Mouse (Mus musculus) B cell, adult 2 months (primary cell): ENCODE measurements at regions not wholly inside any gene's neighbourhood (a gene's known extent, or its start where the extent isn't known, plus 50 kb on each side); places are given as distances from the start of the nearest gene placed in this dataset.
A peak's percentile ranks its signal among the peaks of the same experiment; 100 is the strongest.

ENCODE experiments used
- DNase-seq, 2 experiments: peaks; one replicate each; pipeline ENCODE4 v3.0.0; 2022

- peak; percentile 79 to 86 for DNase-seq
Observed at GRCm38 (mm10) chr17:88175951-88176623, 111.0 kb upstream of the Fbxo11 start.

- peak; percentile 78 to 82 for DNase-seq
Observed at GRCm38 (mm10) chr17:88190735-88191134, 125.6 kb upstream of the Fbxo11 start.

- DNase-seq, result no peak
Observed at GRCm38 (mm10) chr17:88191444-88191843, 126.4 kb upstream of the Fbxo11 start.

GRCm38 (mm10) chr17:88191930-88192807 is 127.1 kb upstream of the Fbxo11 start:
- DNase-seq, result peak in 1 of 2 experiments; percentile 17

- no peak for DNase-seq
Observed at GRCm38 (mm10) chr17:88194693-88195092, 129.6 kb upstream of the Fbxo11 start.

GRCm38 (mm10) chr17:88195303-88195702 is 130.2 kb upstream of the Fbxo11 start:
- no peak for DNase-seq

GRCm38 (mm10) chr17:88195893-88196292 is 130.8 kb upstream of the Fbxo11 start:
- no peak for DNase-seq

- no peak for DNase-seq
Observed at GRCm38 (mm10) chr17:88196322-88196721, 131.2 kb upstream of the Fbxo11 start.

GRCm38 (mm10) chr17:88197381-88197780 is 132.3 kb upstream of the Fbxo11 start:
- no peak for DNase-seq

- DNase-seq, result no peak
Observed at GRCm38 (mm10) chr17:88201249-88201970, 136.3 kb upstream of the Fbxo11 start.

- no peak for DNase-seq
Observed at GRCm38 (mm10) chr17:88202214-88202613, 137.1 kb upstream of the Fbxo11 start.

- peak; percentile 31 for DNase-seq
Observed at GRCm38 (mm10) chr17:88209565-88209964, 144.5 kb upstream of the Fbxo11 start.

GRCm38 (mm10) chr17:88212121-88212520 is 147.0 kb upstream of the Fbxo11 start:
- no peak for DNase-seq

- no peak for DNase-seq
Observed at GRCm38 (mm10) chr17:88214746-88215145, 149.7 kb upstream of the Fbxo11 start.

- DNase-seq, result no peak
Observed at GRCm38 (mm10) chr17:88222379-88222955, 157.4 kb upstream of the Fbxo11 start.

- DNase-seq, result no peak
Observed at GRCm38 (mm10) chr17:88240476-88240875, 175.4 kb upstream of the Fbxo11 start.

- DNase-seq, result no peak
Observed at GRCm38 (mm10) chr17:88248625-88249024, 183.5 kb upstream of the Fbxo11 start.

GRCm38 (mm10) chr17:88251949-88252521 is 186.9 kb upstream of the Fbxo11 start:
- DNase-seq, result peak; percentile 68 to 69

- DNase-seq, result peak; percentile 81 to 82
Observed at GRCm38 (mm10) chr17:88255744-88256598, 184.5 kb upstream of the Foxn2 start.

- peak; percentile 34 to 39 for DNase-seq
Observed at GRCm38 (mm10) chr17:88256599-88257544, 183.6 kb upstream of the Foxn2 start.
